Mouse (Mus musculus): ENCODE data around the gene Pax7.

The Pax7 gene

DNA sequence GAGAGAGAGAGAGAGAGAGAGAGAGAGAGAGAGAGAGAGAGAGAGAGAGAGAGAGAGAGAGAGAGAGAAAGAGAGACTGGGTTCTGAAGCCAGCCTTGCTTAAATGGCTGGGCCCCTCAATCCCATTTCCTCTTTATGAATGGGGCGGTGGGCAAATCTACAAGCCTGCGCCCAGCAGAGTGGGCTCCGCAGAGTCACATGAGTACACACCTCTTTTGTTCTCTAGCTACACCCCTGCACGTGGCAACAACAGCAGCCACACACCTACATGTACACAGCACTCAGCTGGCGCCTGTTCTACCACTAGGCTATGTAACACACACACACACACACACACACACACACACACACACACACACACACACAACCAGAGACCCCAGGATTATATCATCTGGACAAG, 21.9 kb downstream of the Pax7 start:
- no peak for DNase-seq (ENCODE audit: low spot score)

DNA sequence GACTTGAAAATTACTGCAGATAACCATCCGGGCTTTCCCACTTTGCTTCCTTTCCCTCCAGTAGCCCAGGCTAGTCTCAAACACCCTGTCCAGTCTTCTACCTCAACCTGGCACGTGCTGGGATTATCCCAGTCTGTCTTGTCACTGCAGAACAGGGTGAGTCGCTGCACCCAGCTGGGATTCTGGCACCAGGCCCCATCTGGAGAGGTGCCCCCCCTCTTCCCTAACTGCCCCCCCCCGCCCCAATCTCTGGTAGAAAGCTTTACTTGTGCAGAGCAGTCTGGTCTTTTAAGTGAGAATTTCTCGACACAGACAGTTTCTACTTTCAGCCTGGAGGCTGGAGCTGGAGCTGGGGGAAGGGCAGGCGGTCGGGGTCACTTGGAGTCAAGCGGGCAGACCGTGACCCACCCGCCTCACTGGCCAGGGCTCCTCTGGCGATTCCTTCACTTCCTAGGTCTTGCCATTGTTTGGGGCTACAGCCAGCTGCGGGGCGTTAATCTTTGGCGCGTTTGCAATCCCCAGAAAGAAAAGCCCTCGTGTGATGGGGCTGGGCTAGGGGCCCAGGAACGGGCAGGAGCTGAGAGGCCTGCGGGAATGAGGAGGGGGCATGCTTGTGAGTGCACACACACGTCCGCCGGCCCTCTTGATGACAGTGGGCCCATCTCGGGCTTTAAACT, 22.4 kb downstream of the Pax7 start:
- no peak for DNase-seq (ENCODE audit: low spot score)

DNA sequence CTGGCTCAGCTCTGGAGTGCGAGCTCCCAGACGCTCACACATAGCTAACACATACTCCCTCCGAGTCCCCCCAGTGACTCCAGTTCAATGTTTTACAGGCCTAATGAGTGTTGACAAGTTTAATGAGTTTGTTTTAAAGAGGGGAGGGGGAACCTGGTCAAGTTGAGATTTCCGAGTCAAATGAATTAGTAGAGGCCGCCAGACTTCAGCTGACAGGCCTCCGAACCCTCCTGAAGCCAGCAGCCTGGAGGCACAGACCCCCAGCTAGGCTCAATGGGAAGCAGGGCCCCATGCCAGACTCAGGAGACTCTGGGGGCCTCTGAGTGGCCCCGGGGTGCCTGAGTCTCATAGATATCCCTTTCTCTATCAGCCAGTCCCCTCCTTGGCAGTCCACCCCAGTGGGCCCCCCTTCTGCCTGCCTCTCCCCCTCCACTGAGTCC, 23.9 kb downstream of the Pax7 start:
- no peak for DNase-seq (ENCODE audit: low spot score)

DNA sequence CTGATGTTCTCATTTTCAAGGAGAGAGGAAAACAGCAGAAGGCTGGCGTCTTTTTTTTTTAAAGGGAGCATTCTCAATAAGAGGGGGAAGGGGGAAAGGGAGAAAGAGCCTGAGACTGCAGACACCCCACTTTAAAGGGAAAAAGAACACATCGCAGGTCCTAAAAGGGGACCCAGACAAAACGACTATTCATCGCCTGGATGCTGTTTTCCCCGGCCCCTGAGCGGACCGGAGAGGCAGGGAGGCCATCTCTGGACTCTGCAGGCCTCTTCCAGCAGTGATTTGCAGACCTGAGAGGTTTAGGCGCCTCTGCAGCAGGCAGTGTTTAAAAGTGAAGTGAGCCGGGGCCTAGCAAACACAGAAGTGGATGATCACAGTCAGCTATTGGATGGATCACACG, 25.5 kb downstream of the Pax7 start:
- no peak for DNase-seq (ENCODE audit: low spot score)

DNA sequence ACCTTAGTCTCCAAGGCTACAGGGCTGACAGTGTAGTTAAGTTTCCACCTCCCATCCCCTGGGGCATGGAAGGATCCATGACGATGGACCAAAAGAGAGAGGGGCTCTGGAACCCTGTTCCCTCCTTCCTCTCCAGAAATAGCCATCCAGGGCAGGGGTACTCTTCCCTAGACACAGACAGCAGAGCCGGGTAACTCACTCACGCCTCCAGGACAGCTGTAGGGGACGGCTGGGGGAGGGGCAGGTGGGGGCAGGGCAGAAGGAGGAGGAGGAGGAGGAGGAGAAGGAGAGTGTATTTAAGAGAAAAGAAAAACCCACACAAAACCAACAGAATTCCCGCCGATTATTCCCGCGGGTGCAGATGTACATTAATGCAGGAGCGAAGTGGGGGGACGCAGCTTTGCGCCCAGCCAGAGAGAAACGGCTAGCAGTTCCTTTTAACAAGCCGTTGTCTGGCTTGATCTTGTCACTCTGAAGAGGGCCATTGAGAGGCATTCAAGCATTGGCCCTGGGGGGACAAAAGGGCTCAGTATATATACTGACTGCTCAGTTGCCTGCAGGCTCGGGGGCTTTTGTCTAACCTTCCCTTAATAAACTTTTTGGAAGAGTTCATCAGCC, 26.0 kb downstream of the Pax7 start:
- no peak for DNase-seq (ENCODE audit: low spot score)

DNA sequence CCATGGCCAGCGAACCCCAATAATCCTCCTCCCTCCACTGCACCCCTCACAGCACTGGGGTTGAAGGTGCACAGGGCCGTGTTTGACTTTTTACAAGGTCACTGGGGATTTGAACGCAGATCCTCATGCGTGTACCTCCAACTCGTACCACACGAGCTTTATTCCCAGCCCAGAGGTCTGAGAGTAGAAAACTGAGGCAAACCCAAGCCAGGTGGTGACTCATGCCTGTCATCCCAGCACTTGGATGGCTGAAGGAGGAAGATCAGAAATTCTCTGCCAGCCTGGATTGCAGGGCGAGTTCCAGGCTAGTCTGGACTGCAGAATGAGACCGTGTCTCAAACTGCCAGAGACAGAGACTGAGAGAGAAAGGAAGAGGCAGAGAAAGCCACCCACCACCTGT, 28.4 kb downstream of the Pax7 start:
- no peak for DNase-seq (ENCODE audit: low spot score)

DNA sequence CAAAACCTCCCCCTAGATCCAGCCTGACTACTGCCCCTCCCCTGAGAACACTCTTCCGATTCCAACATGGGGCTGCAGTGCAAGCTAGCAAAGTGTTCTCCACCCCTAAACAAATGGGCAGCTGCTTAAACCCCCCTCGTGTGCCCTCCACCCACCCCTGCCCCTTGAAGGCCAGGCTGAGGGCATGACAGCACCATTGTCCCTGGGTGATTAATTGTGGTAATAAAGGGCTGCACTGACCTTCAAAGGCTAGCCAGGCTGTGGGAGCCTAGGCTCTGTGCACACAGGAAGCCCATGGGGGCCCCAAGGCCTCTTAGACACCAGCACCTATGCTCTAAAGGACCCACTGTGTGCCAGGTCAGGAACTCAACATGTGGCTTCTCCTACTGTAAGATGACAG, 29.3 kb downstream of the Pax7 start:
- DNase-seq (ENCODE audit: low spot score) = no peak

DNA sequence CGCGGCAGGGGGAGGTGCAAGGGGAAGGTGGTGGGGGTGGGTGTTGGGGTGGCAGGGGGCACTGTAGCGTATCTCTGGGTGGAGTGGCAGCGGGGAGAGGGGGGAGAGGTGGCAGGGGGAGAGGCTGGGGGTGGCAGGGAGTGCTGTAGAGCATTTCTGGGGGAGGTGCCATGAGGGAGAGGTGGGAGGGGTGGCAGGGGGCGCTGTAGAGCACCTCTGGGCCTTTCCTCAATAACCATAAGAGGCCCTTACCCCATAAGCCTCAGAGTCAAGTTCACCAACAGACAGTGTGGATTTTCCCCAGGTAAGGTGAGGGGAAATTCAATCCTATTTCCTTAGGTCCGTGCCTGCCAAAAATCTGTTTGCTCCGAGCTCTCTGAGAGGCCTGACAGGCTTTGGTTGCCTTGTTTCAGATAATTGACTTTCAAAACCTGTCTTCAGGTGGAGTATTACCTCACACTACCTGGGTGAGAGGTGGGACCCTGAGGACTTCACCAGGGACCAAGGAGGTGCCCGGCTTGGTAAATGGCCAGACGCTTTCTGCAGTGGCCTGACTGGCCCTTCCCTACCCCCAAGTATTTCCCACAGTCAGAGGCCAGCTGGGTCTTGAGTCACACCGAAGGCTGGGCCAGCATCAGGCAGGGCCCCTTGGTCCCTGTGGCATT, 33.8 kb downstream of the Pax7 start:
- DNase-seq (ENCODE audit: low spot score) = no peak

DNA sequence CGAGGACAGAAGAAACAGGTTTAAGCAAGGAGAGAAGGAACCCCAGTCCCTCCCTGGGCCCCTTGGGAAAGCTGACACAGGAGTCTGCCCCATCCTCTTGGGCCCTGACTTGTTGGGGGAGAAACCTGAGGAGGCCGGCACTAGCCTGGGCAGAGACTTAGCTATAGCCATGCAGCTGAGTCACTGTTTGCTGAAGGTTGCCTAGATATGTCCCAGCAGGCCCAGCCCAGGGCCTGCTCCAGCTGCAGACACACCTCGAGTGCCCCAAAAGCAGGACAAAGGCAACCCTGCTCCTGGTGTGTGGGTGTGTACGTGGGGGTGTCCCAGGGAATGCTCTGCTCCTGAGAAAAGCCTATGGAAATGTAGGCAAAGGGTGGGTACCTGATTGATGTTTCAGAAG, 36.0 kb downstream of the Pax7 start:
- DNase-seq (ENCODE audit: low spot score) = no peak

DNA sequence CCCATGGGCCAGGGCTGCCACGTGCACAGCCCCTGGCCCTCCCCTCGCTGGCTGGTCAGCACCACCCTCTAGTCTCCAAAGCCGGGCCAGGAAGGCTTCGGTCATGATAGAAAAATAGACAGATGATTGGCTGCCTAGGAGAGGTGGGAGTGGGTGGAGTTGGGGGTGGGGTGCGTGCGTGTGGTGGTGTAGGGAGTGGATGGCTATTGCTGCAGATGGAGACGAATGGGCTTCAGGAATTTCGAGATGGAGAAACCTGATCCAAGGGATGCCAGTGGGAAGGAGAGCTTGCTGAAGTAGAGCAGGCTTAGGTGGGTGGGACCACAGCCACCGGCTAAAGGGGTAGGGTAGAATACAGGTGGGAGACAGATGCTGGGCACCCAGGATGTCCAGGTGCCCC, 37.2 kb downstream of the Pax7 start:
- DNase-seq (ENCODE audit: low spot score) = no peak

DNA sequence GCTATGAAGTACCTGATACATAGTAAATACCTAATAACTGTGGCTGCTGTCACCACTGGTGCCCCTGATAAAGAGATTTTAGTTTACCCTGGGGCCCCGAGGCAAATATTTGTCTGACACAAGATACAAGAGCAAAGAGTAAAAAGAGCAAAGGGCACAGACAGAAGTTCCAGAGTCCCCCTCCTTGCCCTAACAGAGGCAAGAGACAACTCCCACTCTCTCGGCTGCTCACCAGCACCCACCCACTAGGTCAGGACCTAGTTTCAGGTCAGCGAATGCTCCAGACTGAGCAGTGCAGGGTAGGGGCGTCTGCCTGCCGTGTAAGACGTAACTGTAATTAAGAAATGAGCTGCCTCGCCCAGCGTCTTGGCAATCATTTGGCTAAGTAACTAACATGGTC, 42.2 kb downstream of the Pax7 start:
- DNase-seq (ENCODE audit: low spot score) = no peak

DNA sequence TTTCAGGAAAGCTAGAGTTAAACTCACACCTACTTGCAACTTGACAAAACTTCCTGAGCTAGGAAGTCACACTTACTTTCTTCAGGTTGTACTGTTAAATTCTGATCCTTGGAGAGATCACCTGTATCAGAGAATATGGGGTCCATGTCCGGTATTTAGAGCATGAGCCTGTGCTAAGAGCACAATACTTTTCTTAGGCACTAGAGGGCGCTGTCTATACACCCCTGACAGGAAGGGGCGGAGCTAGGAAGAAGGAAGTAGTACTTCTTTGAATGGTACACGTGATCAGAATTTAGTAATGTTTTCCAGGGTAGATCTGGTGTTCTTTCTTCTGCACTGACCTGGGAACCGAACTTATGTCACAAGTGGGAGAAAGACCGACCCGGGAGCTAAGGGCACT, 43.6 kb downstream of the Pax7 start:
- DNase-seq (ENCODE audit: low spot score) = peak; percentile 8

DNA sequence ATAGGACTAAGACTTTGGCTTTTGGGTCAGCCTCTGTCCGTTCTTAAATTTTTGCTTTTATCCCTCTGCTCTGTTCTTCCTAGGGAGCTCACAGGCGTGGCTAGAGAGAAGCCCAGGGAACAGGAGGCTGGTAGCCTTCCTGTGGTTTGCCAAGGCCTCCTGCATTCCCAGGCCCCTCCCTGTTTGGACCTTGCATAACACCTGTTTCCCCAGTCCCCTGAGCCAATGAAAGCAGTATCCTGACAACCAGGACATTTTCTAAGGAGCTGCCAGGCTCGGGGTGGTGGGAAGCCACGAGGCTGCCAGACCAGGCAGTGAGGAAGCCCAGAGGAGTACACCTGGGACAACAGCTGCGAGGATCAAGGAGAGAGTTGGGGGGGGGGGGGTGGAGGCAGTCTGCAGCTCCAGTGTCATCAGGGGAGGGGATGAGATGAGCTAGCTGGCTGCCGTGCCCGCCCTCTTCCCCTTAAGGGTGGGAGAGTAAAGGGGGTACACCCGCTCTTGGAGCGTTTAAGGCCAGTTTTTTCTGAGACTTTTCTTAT, 50.3 kb downstream of the Pax7 start:
- no peak for DNase-seq (ENCODE audit: low spot score)

DNA sequence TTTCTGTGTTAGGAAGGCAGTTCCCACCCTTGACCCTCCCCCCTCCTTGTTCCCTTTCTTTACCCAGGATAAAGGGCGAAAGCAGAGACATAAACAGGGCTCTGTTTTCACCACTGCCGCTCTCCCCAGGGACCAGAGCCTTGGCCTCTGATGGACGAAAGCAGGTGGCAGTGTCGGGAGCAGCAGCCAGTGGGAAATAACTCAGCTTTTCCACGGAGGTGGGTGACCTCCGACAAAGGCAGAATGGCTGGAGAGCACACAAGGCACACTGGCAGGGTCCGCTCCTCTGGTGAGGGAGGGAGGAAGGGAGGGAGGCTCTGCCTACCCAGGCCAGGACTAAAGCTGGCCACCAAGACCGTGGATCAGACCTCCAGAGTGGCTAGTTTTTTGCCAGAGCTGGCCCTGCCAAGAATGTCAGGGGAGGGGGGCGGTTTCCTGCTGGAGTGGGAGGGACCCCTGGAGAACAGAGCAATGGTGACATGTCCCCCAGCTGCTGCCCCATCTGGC, 62.1 kb downstream of the Pax7 start:
- no peak for DNase-seq (ENCODE audit: low spot score)

DNA sequence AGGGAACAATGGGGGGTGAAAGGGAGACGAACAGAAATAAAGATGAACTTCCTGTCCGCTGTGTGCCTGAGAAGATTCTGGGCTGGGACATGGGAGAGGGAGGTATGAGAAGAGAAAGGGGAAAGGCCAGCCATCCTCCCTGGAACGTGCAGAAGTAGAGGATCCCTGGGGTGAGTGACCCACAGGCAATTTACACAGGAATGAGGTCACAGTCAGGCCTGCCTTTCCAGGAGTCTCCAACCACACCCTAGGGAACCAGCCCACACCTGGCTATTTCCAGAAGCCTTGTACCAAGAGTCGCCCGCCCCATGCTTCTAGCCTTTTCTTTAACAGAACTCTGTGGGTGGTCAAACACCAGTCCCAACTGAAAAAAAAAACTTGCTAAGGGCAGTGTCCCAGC, 65.5 kb downstream of the Pax7 start:
- no peak for DNase-seq (ENCODE audit: low spot score)

DNA sequence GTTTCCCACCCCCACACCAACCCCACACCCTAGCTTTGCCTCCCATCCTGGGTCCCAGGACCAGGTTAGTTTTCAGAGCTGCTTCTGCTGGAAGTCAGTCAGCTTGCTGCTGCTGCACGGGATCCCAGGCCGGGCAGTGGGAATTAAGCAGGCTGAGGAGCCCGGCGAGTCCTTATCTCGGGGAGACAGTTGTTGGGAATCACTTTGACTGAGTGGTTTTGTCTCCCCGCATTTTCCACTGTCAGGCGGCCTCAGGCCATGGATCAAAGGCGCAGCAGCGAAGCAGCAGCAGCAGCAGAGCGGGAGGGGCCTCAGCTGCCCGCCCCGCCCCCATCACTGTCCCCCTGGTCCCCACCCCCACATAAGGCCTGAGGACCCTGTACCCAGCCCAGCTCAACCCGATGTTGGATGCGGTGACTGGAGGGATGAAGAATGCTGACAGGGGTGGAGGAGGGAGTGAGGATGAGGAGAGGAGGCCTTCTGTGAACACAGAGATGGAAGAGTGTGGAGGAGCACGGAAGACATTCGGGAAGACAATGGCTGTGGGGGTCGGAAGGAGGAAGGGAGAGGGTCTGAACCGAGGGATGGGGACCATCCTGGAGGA, 66.1 kb downstream of the Pax7 start:
- no peak for DNase-seq (ENCODE audit: low spot score)

DNA sequence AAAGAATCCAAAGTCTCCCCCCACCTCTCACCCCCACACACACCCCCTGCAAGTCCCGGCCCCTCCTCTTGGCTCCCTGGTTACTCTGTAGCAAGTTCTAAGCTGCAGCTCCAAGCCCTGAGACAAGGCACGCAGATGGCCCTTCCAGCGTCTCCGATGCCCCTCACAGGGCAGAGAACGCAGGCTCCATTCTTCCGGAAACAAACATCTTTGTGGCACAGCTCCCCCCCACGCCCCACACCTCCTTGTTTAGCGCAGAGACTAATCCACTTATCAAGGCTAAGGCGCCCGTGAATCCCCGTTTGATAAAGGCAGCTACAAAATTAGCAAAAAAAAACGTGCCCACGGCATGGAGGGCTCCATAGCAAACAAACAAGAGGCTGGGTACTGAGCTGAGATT, 71.4 kb downstream of the Pax7 start:
- DNase-seq (ENCODE audit: low spot score) = no peak

DNA sequence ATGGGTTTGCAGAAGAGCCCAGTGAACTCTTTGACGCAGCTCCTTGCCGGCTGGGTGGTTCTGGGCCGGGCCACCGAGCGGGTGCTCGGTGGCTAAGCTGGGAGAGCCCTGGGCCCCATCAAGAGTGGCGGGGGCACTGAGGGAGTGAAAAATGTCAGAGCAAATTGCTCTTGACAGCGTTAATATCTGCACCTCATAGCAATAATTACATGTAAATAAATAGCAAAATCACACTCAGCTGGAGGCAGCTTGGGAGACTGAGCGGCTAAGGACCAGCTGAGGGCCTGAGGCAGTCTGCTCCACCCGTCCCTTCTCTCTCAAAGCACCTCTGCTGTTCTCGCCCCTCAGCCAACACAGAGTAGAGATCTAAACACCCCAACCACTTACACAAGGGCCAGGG, 72.6 kb downstream of the Pax7 start:
- no peak for DNase-seq (ENCODE audit: low spot score)

DNA sequence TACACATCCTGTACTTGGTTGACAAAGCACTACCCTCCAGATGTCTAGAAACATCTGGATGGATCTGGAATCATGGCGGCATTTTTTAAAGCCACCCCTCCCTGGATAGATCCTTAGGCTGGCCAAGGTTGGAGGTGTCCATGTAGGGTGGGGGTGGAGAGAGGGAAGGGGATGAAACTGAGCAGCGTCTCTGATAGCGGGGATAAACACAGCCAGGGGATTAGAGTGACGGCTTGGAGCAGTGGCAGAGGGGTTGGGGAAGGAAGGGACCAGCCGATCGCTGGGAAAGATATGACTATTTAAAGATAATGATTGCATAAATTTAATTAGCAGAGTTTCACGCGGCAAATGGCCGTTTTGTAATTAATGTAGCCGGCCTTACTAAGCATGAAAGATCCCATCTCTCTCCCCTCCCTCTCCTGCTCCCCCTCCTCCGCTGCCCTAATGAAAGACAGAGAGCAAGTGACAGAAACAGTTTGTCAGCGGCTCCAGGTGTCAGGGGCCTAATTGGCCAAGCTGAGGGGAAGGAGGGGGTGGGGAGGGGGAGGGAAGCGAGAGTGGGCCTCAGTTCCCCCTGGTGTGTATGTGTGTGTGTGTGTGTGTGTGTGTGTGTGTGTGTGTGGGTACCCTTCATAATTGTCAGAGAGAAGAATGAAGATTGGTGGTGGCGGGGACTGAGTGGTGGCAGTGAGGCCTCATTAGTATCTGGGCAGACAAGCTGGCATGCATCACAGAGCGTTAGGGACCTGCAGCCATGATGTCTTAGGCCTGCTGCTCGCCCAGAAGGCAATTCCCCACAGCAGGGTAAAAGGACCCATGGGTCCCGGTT, 74.6 kb downstream of the Pax7 start:
- no peak for DNase-seq (ENCODE audit: low spot score)

DNA sequence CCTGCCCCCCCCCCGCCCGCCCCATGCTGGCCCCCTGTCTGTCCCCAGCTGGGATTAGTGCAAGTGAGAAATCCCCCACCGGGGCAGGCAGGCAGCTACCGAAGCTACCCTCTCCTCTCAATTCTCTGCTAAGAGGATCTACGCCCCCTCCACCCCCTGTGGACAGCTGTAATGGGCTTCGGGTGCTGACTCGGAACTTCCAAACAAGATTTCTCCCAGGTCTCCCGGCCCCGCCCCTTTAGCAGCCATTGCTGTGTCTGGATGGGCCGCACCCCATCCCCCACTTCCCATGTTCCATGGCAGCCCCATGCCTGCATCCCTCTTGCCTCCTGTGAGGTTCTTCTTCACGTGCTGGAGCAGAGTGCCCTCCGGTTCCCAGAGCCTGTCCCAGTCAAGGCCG, 76.4 kb downstream of the Pax7 start:
- DNase-seq (ENCODE audit: low spot score) = no peak

DNA sequence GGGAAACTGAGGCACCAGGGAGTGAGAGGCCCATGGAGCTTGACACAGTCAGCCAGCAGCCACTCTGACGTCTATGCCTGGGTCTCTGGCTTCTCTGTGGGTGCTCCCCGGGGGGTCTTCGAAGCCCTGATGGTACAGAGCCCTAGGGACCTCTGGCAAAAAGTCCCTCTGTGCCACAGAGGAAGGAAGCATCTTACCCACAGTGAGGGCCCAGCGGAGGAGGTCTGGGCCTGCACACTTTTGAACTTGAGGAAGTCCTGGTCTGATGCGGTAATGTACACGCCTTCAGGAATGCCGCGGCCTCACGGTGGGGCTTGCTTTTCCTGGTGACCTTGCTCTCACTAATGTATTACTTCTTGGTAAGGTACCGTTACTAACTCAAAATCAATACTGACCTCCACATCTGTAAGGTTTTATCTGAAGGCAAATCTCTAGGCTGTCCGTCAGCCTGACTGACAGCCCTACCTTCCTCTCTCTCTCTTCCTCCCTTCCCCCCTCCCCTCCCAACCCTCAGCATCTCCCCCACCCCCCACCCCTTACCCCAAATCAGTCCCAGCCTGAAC, 79.1 kb downstream of the Pax7 start:
- DNase-seq (ENCODE audit: low spot score) = no peak

DNA sequence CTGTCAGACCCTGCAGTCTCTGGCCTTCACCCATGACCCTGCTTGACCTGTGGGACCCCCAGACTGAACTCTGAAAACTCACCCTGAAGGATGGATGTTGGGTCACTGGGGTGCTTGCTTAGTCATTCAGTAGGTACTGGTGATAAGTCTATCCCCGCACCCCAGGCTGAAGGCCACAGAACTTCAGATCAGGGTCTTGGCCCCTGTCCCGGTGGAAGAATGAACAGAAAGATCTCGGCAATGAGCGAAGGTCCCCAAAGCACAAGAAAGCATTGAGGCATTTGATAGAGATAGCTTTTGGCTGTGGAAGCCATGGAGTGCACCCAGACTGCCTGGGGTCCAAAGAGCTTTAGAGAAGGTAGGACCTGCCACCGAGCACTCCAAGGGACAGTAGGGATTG, 82.4 kb downstream of the Pax7 start:
- DNase-seq (ENCODE audit: low spot score) = no peak
